Mouse (Mus musculus): Measurements from ENCODE around the gene Tcp11.

Tcp11 gene

DNA sequence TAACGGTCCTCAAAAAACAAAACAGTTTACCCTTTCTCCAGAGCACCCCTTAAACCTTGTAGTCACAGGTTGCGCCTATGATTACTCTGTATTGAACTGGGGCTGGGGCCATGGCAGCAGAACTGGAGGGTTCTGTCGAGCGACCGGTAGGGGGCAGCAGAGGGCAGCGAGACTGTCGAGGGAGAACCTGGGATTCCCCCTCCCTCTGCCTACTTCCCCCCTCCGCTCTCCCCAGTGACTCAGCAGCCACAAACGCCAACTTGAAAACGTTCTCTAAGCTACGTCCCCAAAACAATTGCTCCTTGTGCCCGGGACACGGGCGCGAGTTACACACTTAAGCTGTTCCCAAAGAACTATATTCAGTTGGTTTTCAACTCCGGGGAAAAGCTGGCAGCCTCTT lies 4.5 kb upstream of the Tcp11 start:
- in situ Hi-C loops (cut with MboI, MseI), result loop anchor here (5.0 kb wide), 2 partner anchors 77 to 173 kb away; no protein-coding TSS in a partner anchor

DNA sequence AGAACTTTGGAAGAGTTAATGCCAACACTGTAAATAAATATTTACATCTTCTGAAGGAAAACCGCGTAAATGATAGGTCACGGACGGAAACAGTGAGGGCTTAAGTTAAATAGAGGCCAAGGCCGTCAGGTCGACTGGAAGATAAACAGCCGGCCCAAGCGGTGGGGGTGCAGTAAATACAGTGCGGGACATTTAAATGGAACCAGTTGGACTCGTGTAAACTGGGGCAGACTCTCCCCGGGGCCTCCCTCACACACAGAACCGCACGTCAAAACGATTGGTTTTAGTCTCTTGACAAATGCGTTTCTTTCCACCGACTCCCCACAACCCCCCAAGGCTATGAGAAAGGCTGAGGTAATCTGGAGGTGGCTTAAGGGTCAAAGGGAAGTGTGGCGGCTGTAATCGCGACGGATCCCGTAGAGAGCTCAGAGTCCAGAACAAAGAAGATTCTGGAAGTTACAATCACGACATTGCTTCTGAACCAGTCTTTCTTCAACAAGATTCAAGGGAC lies 4.0 kb upstream of the Tcp11 start:
- in situ Hi-C loops (cut with MboI, MseI), result loop anchor here (5.0 kb wide), 2 partner anchors 78 to 172 kb away; no protein-coding TSS in a partner anchor

- in situ Hi-C loops (cut with MboI, MseI), result loop anchor here (5.0 kb wide), 2 partner anchors 79 to 171 kb away; no protein-coding TSS in a partner anchor
Observed at GRCm38 (mm10) chr17:28082863-28083262, 2.4 kb upstream of the Tcp11 start.

- in situ Hi-C loops (cut with MboI, MseI), result loop anchor here (5.0 kb wide), 2 partner anchors 80 to 170 kb away; no protein-coding TSS in a partner anchor
Observed at GRCm38 (mm10) chr17:28081856-28082255, 1.4 kb upstream of the Tcp11 start.

DNA sequence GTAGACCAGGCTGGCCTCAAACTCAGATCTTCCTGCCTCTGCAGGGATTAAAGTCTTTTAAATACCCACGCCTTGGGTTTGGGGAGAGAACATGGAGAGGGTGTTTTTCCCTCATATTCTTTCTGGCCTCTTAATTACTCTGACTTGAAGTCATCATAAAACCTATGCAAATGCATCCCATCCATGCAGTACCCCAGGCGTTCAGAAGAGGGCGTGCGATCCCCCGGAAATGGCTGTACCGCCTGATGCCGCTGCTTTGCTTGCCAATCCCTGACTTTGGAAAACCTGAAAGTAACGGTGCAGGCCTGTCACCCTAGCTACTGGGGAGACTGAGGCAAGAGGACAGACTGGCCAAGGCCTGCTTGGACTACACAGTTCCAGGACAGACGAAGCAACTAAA lies 946 bp upstream of the Tcp11 start:
- in situ Hi-C loops (cut with MboI, MseI), result loop anchor here (5.0 kb wide), 2 partner anchors 81 to 169 kb away; no protein-coding TSS in a partner anchor

DNA sequence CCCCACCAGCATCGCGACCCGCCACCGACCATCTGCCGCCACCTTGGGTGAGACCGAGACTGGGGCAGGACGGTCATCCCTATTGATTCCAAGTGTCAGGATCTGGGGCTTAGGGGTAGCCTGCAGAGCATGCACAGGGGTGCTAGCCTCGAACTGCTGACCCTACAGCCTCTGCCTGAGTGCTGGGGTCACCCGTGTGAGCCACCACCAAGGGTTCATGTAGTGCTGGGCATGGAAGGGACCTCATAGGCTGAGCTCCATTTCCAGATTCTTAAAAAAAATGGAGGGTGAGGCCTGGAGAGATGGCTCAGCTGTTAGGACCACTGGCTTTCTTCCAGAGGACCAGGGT lies 352 bp upstream of the Tcp11 start:
- in situ Hi-C loops (cut with MboI, MseI), result loop anchor here (5.0 kb wide), 2 partner anchors 82 to 168 kb away; no protein-coding TSS in a partner anchor

GRCm38 (mm10) chr17:28079618-28080017 lies 821 bp downstream of the Tcp11 start:
- in situ Hi-C loops (cut with MboI, MseI), result loop anchor here (5.0 kb wide), 2 partner anchors 83 to 167 kb away; no protein-coding TSS in a partner anchor

- in situ Hi-C loops (cut with MboI, MseI), result no loop called here
Observed at GRCm38 (mm10) chr17:28078028-28078427, 2.4 kb downstream of the Tcp11 start.

DNA sequence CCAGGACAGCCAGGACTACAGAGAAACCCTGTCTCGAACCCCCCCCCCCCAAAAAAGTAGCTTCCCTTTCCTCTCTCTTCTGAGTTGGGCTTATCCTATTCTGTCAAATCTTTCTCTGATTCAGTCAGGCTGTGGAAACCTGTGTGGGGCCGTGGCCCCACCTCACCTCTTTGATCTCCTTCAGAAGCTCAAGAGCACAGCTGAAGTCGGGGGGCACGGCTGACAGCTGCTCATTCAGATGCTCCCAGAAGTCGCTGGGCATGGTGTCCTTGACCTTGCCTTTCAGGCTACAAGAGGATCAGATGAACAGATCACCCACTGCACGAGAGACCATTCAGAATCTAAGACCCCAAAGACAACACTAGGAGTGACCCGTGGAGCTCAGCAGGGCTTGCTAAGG lies 6.0 kb downstream of the Tcp11 start:
- in situ Hi-C loops (cut with MboI, MseI), result loop anchor here (5.0 kb wide), 2 partner anchors 58 to 87 kb away; no protein-coding TSS in a partner anchor

DNA sequence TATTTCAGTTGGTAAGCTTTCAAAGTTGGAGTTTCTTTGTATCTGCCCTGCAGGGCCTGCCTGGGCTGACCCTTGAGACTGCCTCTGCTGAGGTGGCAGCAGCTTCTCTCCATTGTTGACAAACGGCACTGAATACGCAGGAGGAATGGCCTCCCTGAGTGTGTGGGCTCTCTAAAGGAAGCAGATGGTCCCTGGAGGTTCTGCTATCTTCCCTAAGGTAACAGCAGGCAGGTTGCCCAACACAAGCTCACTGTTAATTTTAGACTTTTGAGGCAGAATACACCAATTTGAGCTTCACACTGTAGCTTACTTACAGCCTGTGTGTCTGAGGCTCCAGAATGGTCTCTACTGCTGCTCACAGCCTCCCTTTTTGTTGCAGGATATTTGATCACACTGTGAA lies 7.7 kb downstream of the Tcp11 start:
- in situ Hi-C loops (cut with MboI, MseI), result loop anchor here (5.0 kb wide), 2 partner anchors 60 to 85 kb away; no protein-coding TSS in a partner anchor

DNA sequence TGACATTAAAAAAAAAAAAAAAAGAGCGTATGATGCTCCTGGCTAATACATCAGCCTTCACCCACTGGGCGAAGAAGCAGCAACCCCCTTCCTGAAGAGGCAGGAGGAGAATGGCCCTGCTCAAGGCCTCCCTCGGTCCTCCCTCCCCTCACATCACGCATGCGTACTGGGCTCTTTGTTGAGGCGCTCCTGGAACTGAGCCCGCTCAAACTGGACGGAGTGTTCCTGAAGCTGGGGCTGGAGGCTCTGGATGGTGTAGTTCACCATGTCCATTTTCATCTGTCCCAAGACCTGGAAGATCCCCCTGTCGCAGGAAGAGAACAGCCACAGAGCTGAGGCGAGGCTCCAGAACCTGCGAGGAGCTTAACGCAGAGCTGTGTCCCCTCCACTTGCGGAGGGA lies 10.2 kb downstream of the Tcp11 start:
- in situ Hi-C loops (cut with MboI, MseI), result loop anchor here (5.0 kb wide), 2 partner anchors 62 to 83 kb away; no protein-coding TSS in a partner anchor

GRCm38 (mm10) chr17:28069446-28069845 lies 11.0 kb downstream of the Tcp11 start:
- in situ Hi-C loops (cut with MboI, MseI), result loop anchor here (10.0 kb wide), 1 partner anchor 725 kb away; no protein-coding TSS in a partner anchor

DNA sequence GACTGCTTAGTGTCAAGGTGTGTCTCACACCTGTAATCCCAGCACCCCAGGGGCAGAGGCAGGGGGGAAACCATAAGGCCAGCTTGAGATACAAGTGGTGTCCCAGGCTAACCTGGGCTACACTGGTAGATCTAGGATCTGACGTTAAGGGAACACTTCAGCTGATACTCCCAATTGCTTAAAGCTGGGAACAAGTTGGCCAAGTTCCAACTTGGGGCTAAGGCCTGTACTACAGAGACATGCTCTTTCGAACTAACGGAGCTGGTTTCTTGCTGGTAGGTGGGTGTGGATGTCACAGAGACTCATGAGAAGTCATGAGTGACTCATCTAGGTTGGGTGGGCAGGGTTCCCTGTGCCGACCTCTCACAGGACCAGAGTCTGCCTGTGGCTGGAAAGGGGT lies 13.1 kb downstream of the Tcp11 start:
- in situ Hi-C loops (cut with MboI, MseI), result loop anchor here (10.0 kb wide), 1 partner anchor 723 kb away; no protein-coding TSS in a partner anchor

DNA sequence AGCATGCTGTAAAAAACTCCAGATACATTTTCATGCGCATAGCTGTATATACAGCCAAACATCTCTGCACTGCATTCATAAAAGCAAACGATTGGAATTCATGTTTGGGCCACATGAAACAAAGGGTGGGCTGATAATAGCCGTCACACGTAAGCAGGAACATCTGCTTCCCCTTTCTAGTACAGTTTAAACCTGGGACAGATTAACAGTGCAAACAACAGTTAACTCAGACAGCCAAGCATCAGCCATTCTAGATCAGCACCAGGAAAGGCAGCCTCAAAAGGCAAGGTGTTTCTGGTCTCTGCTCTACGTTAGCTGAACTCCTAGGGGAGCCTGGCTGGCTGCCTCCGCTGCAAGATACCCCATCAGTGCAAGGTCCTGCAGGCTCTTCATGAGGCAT lies 17.3 kb downstream of the Tcp11 start:
- in situ Hi-C loops (cut with MboI, MseI), result loop anchor here (5.0 to 10.0 kb wide), 2 partner anchors 36 to 718 kb away; no protein-coding TSS in a partner anchor

- in situ Hi-C loops (cut with MboI, MseI), result loop anchor here (5.0 to 10.0 kb wide), 2 partner anchors 35 to 718 kb away; no protein-coding TSS in a partner anchor
Observed at GRCm38 (mm10) chr17:28062710-28063109, 17.7 kb downstream of the Tcp11 start.

GRCm38 (mm10) chr17:28061472-28061871 lies 19.0 kb downstream of the Tcp11 start:
- in situ Hi-C loops (cut with MboI, MseI), result loop anchor here (5.0 to 10.0 kb wide), 2 partner anchors 34 to 717 kb away; no protein-coding TSS in a partner anchor

DNA sequence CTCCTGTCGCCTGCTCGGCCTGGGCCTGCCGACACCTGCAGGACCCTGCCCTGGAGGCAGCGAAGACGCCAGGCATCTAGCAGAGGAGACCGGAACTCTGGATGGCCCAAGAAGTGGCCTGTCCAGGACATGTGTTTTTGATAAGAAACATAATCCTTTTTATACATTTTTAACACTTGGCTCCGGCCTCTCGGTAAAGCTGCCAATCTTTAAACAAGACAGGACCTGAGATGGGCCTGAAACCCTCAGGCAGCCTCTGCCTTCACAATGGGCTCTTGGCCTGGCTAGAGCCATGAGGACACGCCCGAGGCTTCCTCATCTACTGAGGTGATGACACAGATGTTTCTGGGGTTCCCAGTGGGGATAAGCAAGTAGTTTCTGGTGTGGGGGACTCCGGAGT lies 19.8 kb downstream of the Tcp11 start:
- in situ Hi-C loops (cut with MboI, MseI), result loop anchor here (5.0 to 10.0 kb wide), 2 partner anchors 33 to 716 kb away; no protein-coding TSS in a partner anchor

GRCm38 (mm10) chr17:28058346-28058745 lies 22.1 kb downstream of the Tcp11 start:
- in situ Hi-C loops (cut with MboI, MseI), result no loop called here

DNA sequence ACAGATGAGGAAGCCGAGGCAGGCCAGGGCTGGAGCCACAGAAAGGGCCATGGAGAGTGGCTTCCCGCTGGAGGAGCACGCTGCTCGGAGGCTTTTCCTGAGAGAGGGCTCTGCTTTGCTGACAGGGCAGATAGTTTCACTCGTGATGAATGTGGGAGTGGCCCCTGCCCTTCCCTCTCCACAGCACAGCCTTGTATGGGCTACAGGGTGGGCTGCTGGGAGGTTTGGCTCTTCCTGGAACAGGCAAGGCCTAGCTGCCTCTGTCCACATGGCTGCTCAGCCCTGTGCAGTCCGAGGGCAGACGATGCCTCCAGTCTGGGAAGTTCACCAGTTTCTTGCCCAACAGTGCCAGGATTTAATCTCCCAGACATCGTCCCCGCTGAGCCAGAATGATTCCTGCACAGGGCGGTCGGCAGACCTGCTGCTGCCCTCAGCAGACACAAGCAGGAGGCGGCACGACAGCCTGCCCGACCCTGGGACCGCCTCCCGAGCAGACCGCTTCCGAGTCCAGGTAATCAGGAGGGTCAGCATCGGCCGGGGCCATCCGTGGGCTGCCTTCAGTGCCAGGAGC lies 28.1 kb downstream of the Tcp11 start:
- in situ Hi-C loops (cut with MboI, MseI), result no loop called here

GRCm38 (mm10) chr17:28050210-28050609 lies 30.2 kb downstream of the Tcp11 start:
- in situ Hi-C loops (cut with MboI, MseI), result no loop called here

DNA sequence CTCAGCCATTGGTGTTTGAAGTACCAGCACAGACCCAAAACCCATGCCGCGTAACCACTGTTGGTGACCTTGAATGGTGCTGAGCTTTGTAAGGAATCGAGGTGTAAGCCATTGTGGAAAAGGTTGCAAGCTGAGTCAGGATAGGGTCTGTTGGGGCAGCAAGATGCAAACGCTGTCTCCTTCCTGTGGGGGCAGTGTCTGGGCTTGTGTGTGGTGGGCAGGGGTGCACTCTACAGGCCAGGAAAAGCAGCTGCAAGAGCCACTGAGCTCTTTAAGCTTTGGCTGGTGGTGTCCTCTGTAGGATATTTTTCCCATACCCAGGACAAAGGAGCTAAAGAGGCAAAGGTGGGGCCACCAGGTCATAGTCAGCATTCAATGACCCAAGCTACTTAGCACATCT lies 32.0 kb downstream of the Tcp11 start:
- in situ Hi-C loops (cut with MboI, MseI), result no loop called here

- in situ Hi-C loops (cut with MboI, MseI), result no loop called here
Observed at GRCm38 (mm10) chr17:28047520-28047919, 32.9 kb downstream of the Tcp11 start.

- in situ Hi-C loops (cut with MboI, MseI), result no loop called here
Observed at GRCm38 (mm10) chr17:28047017-28047416, 33.4 kb downstream of the Tcp11 start.
